Mouse (Mus musculus) hindbrain, embryonic 16.5 days (tissue): Measurements from ENCODE around the gene Ift172. TPM values are rescaled to one million over a fixed set of nuclear protein-coding genes. Genes with fewer than 3 reads are reported as not detected.
A peak's percentile ranks its signal among the peaks of the same experiment; 100 is the strongest.

Experiments
- ATAC-seq: fragments of 200-750 bp; cut with Nextera tagmentation; 2 replicates; pipeline ENCODE4 v1.8.0; 2017; ENCODE audit warnings: moderate TSS enrichment, moderate library complexity
- H3K27ac ChIP-seq: fragments of 300-500 bp; sonication (generic); 2 replicates; pipeline ENCODE4 v1.5.1; 2014; ENCODE audit warnings: low read depth, mild to moderate bottlenecking, control low read depth, low read length, moderate library complexity
- H3K27me3 ChIP-seq: fragments of 300-500 bp; sonication (generic); replicated peaks from 2 replicates; pipeline ENCODE4 v1.6.1; 2014; ENCODE audit warnings: low read length; ENCODE audit not compliant: control insufficient read depth, insufficient read depth
- H3K36me3 ChIP-seq: fragments of 300-500 bp; sonication (generic); 2 replicates; pipeline ENCODE4 v1.6.1; 2014; ENCODE audit warnings: mild to moderate bottlenecking, low read length, moderate library complexity, mixed read lengths; ENCODE audit not compliant: control insufficient read depth, insufficient read depth
- H3K4me1 ChIP-seq: fragments of 300-500 bp; sonication (generic); 2 replicates; pipeline ENCODE4 v1.6.1; 2014; ENCODE audit warnings: low read depth, low read length; ENCODE audit not compliant: control insufficient read depth, insufficient read depth
- H3K4me2 ChIP-seq: fragments of 300-500 bp; sonication (generic); 2 replicates; pipeline ENCODE4 v1.6.1; 2014; ENCODE audit warnings: mild to moderate bottlenecking, low read length, control low read depth, moderate library complexity
- H3K4me3 ChIP-seq: fragments of 300-500 bp; sonication (generic); 2 replicates; pipeline ENCODE4 v1.5.1; 2014; ENCODE audit warnings: mild to moderate bottlenecking, low read length, control low read depth, moderate library complexity
- H3K9ac ChIP-seq: fragments of 300-500 bp; sonication (generic); 2 replicates; pipeline ENCODE4 v1.6.1; 2014; ENCODE audit warnings: low read depth, mild to moderate bottlenecking, control low read depth, low read length, moderate library complexity
- H3K9me3 ChIP-seq: fragments of 300-500 bp; sonication (generic); 2 replicates; pipeline ENCODE4 v1.6.1; 2014; ENCODE audit warnings: mild to moderate bottlenecking, low read length, moderate library complexity; ENCODE audit not compliant: control insufficient read depth
- WGBS: fragments of 180-500 bp; shearing (Covaris S2); extraction: QIAGEN DNeasy Blood & Tissue Kit; methylation state at CpG from one replicate; pipeline ENCODE4 v1.1.7; 2014; 5-methylcytosine and 5-hydroxymethylcytosine counted together
- polyA plus RNA-seq: library from polyadenylated mRNA; unstranded; fragments of >200 nt; fragmentation: Nextera tagmentation; extraction: Ambion mirVana; gene quantifications from 2 replicates; pipeline ENCODE4 v1.2.1, GENCODE M21; 2015

The Ift172 gene
- polyA plus RNA-seq, 1 experiment from 2014 or later, result 31.5 TPM

- no peak overlapping the region for H3K27ac ChIP-seq
- H3K4me1 ChIP-seq, result no peaks in the 10 kb centered on the region; the same call in 1 of the 2 replicates
- peaks cover 25% of the 10 kb centered on the region for H3K36me3 ChIP-seq
- no peak overlapping the region for H3K4me3 ChIP-seq
- H3K9ac ChIP-seq, result no peak overlapping the region
- no peak for ATAC-seq
- 95% methylated on average over 8 of the region's 8 CpGs for WGBS
- H3K27me3 ChIP-seq, result no peaks in the 10 kb centered on the region
- no peaks in the 10 kb centered on the region for H3K9me3 ChIP-seq
- H3K4me2 ChIP-seq, result no peak overlapping the region
Observed at GRCm38 (mm10) chr5:31253806-31254205, 37.1 kb downstream of the Ift172 start.

GRCm38 (mm10) chr5:31252795-31253545 is 37.9 kb downstream of the Ift172 start:
- Histone ChIP-seq H3K4me2 (no peak overlapping the region), H3K4me1 (no peaks in the 10 kb centered on the region; the same call in 1 of the 2 replicates), H3K27me3 (no peaks in the 10 kb centered on the region), H3K36me3 (peaks cover 32% of the 10 kb centered on the region), H3K9me3 (no peaks in the 10 kb centered on the region), H3K27ac (no peak overlapping the region), H3K9ac (no peak overlapping the region), H3K4me3 (no peak overlapping the region)
- 81% methylated on average over 16 of the region's 16 CpGs for WGBS
- ATAC-seq, result no peak

GRCm38 (mm10) chr5:31252151-31252550 is 38.8 kb downstream of the Ift172 start:
- 0 out of 2 replicates have a peak, but pooled peaks have one; percentile 5 for ATAC-seq
- peaks cover 36% of the 10 kb centered on the region for H3K36me3 ChIP-seq
- 61% methylated on average over 10 of the region's 10 CpGs for WGBS
- no peaks in the 10 kb centered on the region for H3K9me3 ChIP-seq
- no peak overlapping the region for H3K9ac ChIP-seq
- no peaks in the 10 kb centered on the region for H3K27me3 ChIP-seq
- H3K4me3 ChIP-seq, result no peak overlapping the region
- no peaks in the 10 kb centered on the region; the same call in 1 of the 2 replicates for H3K4me1 ChIP-seq
- H3K4me2 ChIP-seq, result no peak overlapping the region; the same call in 1 of the 2 replicates
- no peak overlapping the region for H3K27ac ChIP-seq

GRCm38 (mm10) chr5:31251541-31252101 is 39.3 kb downstream of the Ift172 start, which contains the start of gene Krtcap3:
TSS of gene Krtcap3 (plus strand) at chr5:31251691.
- H3K27me3 ChIP-seq, result no peaks in the 10 kb centered on the region
- no peak within 1 kb of the TSS for H3K4me3 ChIP-seq
- WGBS, result 17% methylated on average over 44 of the region's 47 CpGs
- no peak within 1 kb of the TSS for H3K27ac ChIP-seq
- ATAC-seq, result peak; percentile 62
- peak within 1 kb of the TSS; percentile 20; the same call in 1 of the 2 replicates for H3K4me2 ChIP-seq
- H3K9me3 ChIP-seq, result no peaks in the 10 kb centered on the region
- H3K36me3 ChIP-seq, result peaks cover 41% of the 10 kb centered on the region
- H3K4me1 ChIP-seq, result no peaks in the 10 kb centered on the region; the same call in 1 of the 2 replicates
- peak within 1 kb of the TSS; percentile 39; the same call in 1 of the 2 replicates for H3K9ac ChIP-seq

DNA sequence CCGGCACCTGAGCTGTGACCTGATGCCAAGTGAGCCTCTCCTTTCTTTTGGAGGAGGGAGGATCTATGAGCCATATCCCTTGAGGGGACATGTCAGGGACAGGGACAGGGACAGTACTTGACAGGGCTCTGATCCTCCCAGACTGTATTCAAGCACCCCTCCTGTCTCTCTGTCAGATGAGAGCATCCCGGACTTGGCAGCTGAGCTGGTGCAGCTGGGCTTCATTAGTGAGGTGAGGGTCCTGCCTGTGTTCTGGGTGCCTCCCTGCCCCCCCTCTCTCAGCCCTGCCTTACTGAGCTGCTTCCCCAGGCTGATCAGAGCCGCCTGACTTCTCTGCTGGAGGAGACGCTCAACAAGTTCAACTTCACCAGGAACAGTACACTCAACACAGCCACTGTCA is 40.2 kb downstream of the Ift172 start:
- ATAC-seq, result peak; percentile 21; the same call in 1 of the 2 replicates
- Histone ChIP-seq H3K27me3 (no peaks in the 10 kb centered on the region), H3K36me3 (peaks cover 41% of the 10 kb centered on the region), H3K9me3 (no peaks in the 10 kb centered on the region), H3K4me1 (no peaks in the 10 kb centered on the region; the same call in 1 of the 2 replicates), H3K27ac (no peak overlapping the region), H3K4me2 (no peak overlapping the region), H3K4me3 (no peak overlapping the region), H3K9ac (no peak overlapping the region)
- 55% methylated on average over 4 of the region's 4 CpGs for WGBS

GRCm38 (mm10) chr5:31242191-31242590 is 48.7 kb downstream of the Ift172 start:
- no peaks in the 10 kb centered on the region for H3K27me3 ChIP-seq
- H3K9ac ChIP-seq, result no peak overlapping the region
- ATAC-seq, result no peak

DNA sequence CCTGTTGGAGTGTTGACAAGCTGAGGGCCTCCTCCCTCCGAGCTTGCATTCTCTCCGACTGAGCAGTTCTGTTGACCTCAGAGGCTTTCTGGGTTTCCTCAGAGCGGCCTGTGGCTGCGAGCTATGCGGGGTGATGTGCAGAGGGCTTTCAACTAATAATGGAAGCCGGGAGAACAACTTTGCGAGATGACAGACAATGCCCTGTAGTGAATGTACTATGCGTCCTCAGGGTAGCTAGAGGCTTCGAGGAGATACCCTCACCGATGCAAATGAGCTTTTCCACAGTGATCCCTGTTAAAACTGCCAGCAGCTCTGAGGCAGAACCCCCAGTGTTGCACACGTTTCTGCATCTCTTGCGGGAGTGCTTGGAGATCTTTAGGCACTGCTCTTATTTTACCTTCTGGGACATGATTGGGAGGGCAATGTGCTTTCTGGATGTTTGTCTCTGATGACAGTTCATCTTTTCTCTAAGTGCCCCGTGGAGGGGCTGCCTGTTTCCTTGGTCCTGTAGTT is 49.3 kb downstream of the Ift172 start:
- WGBS, result 0% methylated on average over 13 of the region's 13 CpGs
- H3K27ac ChIP-seq, result peak overlapping the region; percentile 98
- H3K36me3 ChIP-seq, result peaks cover 17% of the 10 kb centered on the region
- H3K9ac ChIP-seq, result peak overlapping the region; percentile 99
- ATAC-seq, result no peak
- H3K9me3 ChIP-seq, result no peaks in the 10 kb centered on the region; the same call in 1 of the 2 replicates
- H3K4me2 ChIP-seq, result peak overlapping the region; percentile 81
- H3K4me1 ChIP-seq, result peaks cover 7% of the 10 kb centered on the region
- no peaks in the 10 kb centered on the region for H3K27me3 ChIP-seq
- peak overlapping the region; percentile 97 for H3K4me3 ChIP-seq

More at GRCm38 (mm10) chr5:31242191-31242590, 48.7 kb downstream of the Ift172 start:
- 22% methylated on average over 10 of the region's 10 CpGs for WGBS
- Histone ChIP-seq H3K9me3 (no peaks in the 10 kb centered on the region), H3K4me2 (peak overlapping the region; percentile 81), H3K27ac (no peak overlapping the region; the same call in 1 of the 2 replicates), H3K36me3 (peaks cover 23% of the 10 kb centered on the region), H3K4me3 (peak overlapping the region; percentile 97), H3K4me1 (peaks cover 7% of the 10 kb centered on the region)

GRCm38 (mm10) chr5:31240637-31241521 is 50.0 kb downstream of the Ift172 start, which contains the start of the genes Nrbp1 and Gm9970:
TSS of gene Nrbp1 (plus strand) at chr5:31240864.
TSS of gene Gm9970 (minus strand) at chr5:31241232.
- H3K4me1 ChIP-seq, result peaks cover 7% of the 10 kb centered on the region
- peak within 1 kb of the TSS; percentile 81 for H3K4me2 ChIP-seq
- ATAC-seq, result peak; percentile 99
- peak within 1 kb of the TSS; percentile 97 for H3K4me3 ChIP-seq
- H3K9ac ChIP-seq, result peak within 1 kb of the TSS; percentile 99
- H3K27ac ChIP-seq, result peak within 1 kb of the TSS; percentile 98
- under 1% methylated on average over 69 of the region's 103 CpGs for WGBS
- peaks cover 15% of the 10 kb centered on the region for H3K36me3 ChIP-seq
- H3K9me3 ChIP-seq, result peaks cover 4% of the 10 kb centered on the region
- H3K27me3 ChIP-seq, result no peaks in the 10 kb centered on the region
